Mouse (Mus musculus) adrenal gland, adult 18-20 months (tissue): Measurements from ENCODE around the gene AY074887. TPM values are rescaled to one million over a fixed set of nuclear protein-coding genes. Genes with fewer than 3 reads are reported as not detected.
"Not testable (repeated sequence)": the region's sequence is repeated elsewhere in the genome, so short reads cannot be mapped to it uniquely, and the experiment has no call there.

Source experiments
- DNase-seq, 2 experiments: peaks; one replicate each; pipeline ENCODE4 v3.0.0; 2021 to 2022; ENCODE audit warnings: low spot score in 2 of 2
- long read RNA-seq, 2 experiments: library from polyadenylated mRNA; stranded (forward); transcript quantifications; one replicate each; pipeline ENCODE4 v2.0.0; 2021
- total RNA-seq, 2 experiments: library from RNA; stranded (reverse); gene quantifications; 1 replicate in 1 of 2; 2 replicates in 1 of 2; pipeline ENCODE4 v1.2.3; 2021

The AY074887 gene
- not detected for total RNA-seq
- long read RNA-seq, experiment 1: 0 reads
- long read RNA-seq, experiment 2: 0 reads

DNA sequence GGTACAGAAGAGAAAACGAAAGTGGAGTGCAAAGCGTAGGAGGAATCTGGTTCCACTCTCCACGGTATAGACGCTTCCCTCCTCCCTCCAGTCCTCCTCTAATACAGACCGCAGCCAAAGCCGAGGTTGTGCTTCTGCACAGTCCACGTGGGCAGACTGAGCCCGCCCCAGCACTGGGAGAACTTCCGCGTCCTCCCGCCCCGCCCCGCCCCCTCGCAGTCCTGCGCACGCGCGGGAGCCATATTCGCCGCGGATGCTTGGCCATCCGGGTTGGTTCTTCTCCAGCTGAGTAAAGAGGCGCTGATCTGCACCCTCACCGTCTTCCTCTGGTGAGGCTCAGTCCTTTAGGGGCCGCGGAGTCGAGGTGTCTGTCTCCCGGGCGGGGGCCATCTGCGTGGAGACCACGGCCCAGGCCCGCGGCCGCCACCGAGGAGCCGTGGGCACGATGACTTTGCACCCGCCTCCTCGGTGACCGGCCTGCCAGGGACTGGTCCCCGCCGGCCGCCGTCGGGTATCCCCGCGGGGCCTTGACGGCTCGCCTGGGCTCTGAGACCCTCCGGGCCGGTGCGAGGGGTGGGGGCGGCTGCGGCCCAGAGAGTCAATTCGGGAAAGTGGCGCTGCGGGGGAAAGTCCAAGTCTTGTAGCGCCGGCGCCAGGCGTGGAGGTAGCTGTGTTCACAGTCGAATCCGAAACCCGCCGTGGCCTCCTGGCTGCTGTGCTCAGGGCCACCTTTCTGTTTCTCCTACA lies at the start of gene AY074887, which contains the start of gene Psma4:
Gene AY074887, minus strand, starts transcription at position 424 of the 747 bp plus-strand sequence.
Gene Psma4, plus strand, starts transcription at position 216 of the 747 bp plus-strand sequence.
- peak; percentile 88 to 91 for DNase-seq

- no peak for DNase-seq
These were observed 44.8 kb upstream of the AY074887 start for GRCm38 (mm10) chr9:54995645-54996044.

GRCm38 (mm10) chr9:54994381-54994780 lies 43.6 kb upstream of the AY074887 start:
- no peak for DNase-seq

- DNase-seq: no peak
These were observed 39.6 kb upstream of the AY074887 start for GRCm38 (mm10) chr9:54990362-54990761.

GRCm38 (mm10) chr9:54982401-54982800 lies 31.6 kb upstream of the AY074887 start:
- DNase-seq: no peak

- DNase-seq: peak in 1 of 2 experiments; percentile 9
These were observed 30.7 kb upstream of the AY074887 start for GRCm38 (mm10) chr9:54981291-54982191.

- DNase-seq: no peak
These were observed 29.9 kb upstream of the AY074887 start, which contains the start of gene Chrna5 for GRCm38 (mm10) chr9:54980674-54981073. Gene Chrna5, plus strand, starts transcription at chr9:54980880.

DNA sequence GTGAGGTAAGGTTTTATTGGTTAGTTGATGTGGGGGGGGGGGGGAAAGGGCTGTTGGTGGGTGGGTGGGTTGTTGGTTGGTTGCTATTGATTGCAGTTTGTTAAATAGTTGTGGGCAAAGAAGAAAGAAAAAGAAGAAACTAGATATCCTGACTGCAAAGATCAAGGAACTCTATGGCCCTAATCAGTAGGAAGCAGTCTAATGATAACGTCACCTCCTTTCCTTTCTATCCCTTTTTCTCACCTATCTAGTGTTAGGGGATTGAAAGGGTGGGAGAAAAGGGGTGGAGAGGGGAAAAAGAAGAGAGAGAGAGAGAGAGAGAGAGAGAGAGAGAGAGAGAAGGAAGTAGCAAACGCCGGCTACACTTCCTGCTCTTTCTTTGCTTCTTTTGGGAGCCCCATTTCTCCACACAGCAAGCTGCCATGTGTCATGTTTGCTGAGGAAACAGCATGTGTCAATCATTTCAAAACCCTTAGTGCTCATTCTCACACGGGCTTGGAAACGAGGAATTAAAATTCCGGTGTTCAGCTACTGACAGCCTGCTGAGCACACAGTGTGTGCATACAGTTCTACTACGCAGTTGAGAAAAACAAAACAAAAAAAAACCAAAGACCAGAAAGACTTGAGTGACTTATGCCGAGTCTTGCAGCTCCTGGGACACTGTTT lies 19.3 kb upstream of the AY074887 start:
- no peak for DNase-seq

- DNase-seq: no peak
These were observed 12.9 kb upstream of the AY074887 start for GRCm38 (mm10) chr9:54963669-54964068.

DNA sequence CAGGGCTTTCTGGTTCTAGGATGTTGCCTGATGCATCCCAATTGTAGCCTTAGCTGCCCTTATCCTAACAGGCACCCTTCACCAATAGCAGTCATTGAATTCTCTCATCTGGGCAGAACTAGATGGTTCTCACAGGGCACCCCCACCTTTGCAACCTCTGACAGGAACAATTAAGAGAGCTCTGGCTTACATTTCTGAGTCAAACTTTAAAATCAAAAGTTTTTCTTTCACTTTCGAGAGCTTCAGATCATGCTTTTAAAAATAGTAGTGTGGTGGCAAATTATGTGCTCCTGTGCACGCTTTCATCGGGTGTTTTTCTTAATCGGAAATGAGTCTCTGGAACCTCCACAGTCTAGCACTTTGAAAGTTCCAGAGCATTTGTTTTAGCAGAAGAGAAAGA lies 10.3 kb upstream of the AY074887 start:
- no peak for DNase-seq

DNA sequence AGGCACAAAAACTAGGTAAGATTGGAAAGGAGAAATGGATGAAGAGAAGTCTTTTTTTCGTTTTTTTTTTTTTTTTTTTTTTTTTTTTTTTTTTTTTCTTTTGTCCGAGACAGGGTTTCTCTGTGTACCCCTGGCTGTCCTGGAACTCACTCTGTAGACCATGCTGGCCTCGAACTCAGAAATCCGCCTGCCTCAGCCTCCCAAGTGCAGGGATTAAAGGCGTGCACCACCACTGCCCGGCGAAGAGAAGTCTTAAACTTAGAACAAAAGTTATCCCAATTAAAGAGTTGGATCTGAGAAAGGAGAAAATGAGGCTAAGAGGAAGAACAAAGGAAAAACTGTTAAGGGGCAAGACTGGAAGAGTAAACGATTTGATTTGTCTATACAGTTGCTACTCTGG lies 636 bp downstream of the AY074887 start:
- not testable (repeated sequence) for DNase-seq

- DNase-seq: no peak
These were observed 1.3 kb downstream of the AY074887 start for GRCm38 (mm10) chr9:54949465-54949864.

GRCm38 (mm10) chr9:54946256-54946655 lies 4.5 kb downstream of the AY074887 start:
- no peak for DNase-seq

DNA sequence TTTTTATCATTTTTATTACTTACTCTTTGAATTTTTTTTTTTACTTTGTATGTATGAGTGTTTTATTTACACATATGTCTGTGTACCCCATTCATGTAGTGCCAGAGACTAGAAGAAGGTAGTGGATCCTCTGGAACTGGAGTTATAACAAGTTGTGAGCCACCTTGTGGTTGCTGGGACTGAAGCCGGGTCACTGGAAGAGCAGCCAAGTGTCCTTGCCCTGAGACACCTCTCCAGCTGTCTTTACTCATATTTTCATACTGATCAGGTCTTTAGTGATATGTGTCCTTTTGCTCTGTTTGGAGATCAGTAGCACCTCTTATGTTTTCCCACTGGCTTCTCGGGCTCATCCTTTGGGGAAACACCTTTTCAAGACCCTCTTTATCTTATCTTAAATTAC lies 6.3 kb downstream of the AY074887 start:
- DNase-seq: no peak

DNA sequence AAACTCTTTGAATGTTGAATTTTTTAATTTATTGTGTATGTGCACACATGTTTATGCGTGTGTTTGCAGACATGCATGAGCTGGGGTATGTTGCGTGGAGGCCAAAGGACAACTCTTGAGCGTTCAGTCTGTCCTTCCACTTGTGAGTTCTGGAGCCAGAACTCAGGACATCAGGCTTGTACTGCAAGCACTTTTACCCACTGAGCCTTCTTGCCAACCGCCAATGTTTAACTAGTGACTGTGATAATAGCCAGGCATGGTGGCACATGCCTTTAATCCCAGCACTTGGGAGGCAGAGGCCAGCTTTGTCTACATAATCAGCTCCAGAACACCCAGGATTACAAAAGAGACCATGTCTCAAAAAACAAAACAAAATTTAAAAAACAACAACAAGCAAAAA lies 8.7 kb downstream of the AY074887 start:
- no peak for DNase-seq

DNA sequence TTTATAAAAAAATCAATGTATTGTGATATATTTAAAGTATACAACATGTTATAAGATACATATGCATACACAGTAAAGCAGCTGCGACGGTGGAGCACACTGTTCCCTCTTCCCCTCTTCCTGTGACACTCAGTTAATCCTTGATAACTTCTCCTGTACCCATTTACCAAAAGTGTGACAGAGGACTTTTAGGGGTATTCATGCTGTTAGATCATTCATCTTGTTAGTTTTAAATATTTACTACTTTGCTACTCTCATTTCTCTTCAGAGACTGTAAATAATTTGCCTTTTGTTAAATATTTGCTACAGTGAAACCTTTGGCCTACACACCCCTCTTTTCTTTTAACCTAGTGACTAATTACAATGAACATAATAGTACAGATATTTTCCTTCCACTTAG lies 18.4 kb downstream of the AY074887 start:
- DNase-seq: no peak

- DNase-seq: no peak
These were observed 19.0 kb downstream of the AY074887 start for GRCm38 (mm10) chr9:54931765-54932164.

GRCm38 (mm10) chr9:54930741-54931140 lies 20.1 kb downstream of the AY074887 start:
- DNase-seq: no peak

GRCm38 (mm10) chr9:54919946-54920345 lies 30.9 kb downstream of the AY074887 start:
- no peak for DNase-seq

- no peak for DNase-seq
These were observed 32.0 kb downstream of the AY074887 start for GRCm38 (mm10) chr9:54918781-54919180.

- no peak for DNase-seq
These were observed 32.6 kb downstream of the AY074887 start for GRCm38 (mm10) chr9:54918191-54918590.
